Mouse (Mus musculus) MEL (cell line): ENCODE measurements at regions not wholly inside any gene's neighbourhood (a gene's known extent, or its start where the extent isn't known, plus 50 kb on each side); places are given as distances from the start of the nearest gene placed in this dataset.
"Not testable (repeated sequence)": the region's sequence is repeated elsewhere in the genome, so short reads cannot be mapped to it uniquely, and the experiment has no call there.

Source experiments
- DNase-seq: peaks from one replicate; pipeline ENCODE4 v3.0.0; 2011; ENCODE audit warnings: low read depth, low spot score
- H3K27ac ChIP-seq: 2 replicates; pipeline ENCODE4 v1.5.1; 2012; ENCODE audit warnings: low read depth, mild to moderate bottlenecking, control low read depth, low read length, moderate library complexity; ENCODE audit not compliant: control insufficient read depth
- H3K27me3 ChIP-seq, 2 experiments: fragments of 150-350 bp in 1 of 2; sonication (generic) in 1 of 2; 2 replicates each; pipeline ENCODE4 v1.6.1; 2012; ENCODE audit warnings: low read length in 2 of 2, mild to moderate bottlenecking in 2 of 2, improper control_type of control experiment in 1 of 2, moderate library complexity in 1 of 2; ENCODE audit not compliant: insufficient read depth in 2 of 2, control insufficient read depth in 1 of 2
- H3K36me3 ChIP-seq, 2 experiments: 2 replicates each; pipeline ENCODE4 v1.6.1; 2012 to 2014; ENCODE audit warnings: low read length in 2 of 2, improper control_type of control experiment in 1 of 2, inconsistent platforms in 1 of 2, mild to moderate bottlenecking in 1 of 2; ENCODE audit not compliant: insufficient read depth in 2 of 2, control insufficient read depth in 1 of 2
- H3K4me1 ChIP-seq, 2 experiments: fragments of 150-350 bp in 1 of 2; sonication (generic) in 1 of 2; 2 replicates each; pipeline ENCODE4 v1.6.1; 2012; ENCODE audit warnings: low read length in 2 of 2, improper control_type of control experiment in 1 of 2, mild to moderate bottlenecking in 1 of 2; ENCODE audit not compliant: insufficient read depth in 2 of 2, control insufficient read depth in 1 of 2
- H3K4me3 ChIP-seq, 2 experiments: fragments of 150-350 bp in 1 of 2; sonication (generic) in 1 of 2; 2 replicates each; pipeline ENCODE4 v1.5.1; 2012; ENCODE audit warnings: low read depth in 2 of 2, low read length in 2 of 2, mild to moderate bottlenecking in 2 of 2, moderate library complexity in 2 of 2, control low read depth in 1 of 2, improper control_type of control experiment in 1 of 2; ENCODE audit not compliant: control insufficient read depth in 1 of 2, insufficient read depth in 1 of 2
- H3K79me2 ChIP-seq: 2 replicates; pipeline ENCODE4 v1.6.1; 2012; ENCODE audit warnings: mild to moderate bottlenecking, low read length, moderate library complexity; ENCODE audit not compliant: control insufficient read depth, poor library complexity, insufficient read depth
- H3K9ac ChIP-seq: 2 replicates; pipeline ENCODE4 v1.6.1; 2012; ENCODE audit warnings: low read depth, mild to moderate bottlenecking, control low read depth, low read length, moderate library complexity; ENCODE audit not compliant: control insufficient read depth, poor library complexity, severe bottlenecking
- H3K9me3 ChIP-seq: fragments of 150-350 bp; sonication (generic); replicated peaks from 2 replicates; pipeline ENCODE4 v1.6.1; 2012; ENCODE audit warnings: mild to moderate bottlenecking, low read length, improper control_type of control experiment, moderate library complexity; ENCODE audit not compliant: insufficient read depth
- BHLHE40 ChIP-seq: IDR thresholded peaks from 2 replicates; pipeline ENCODE4 v1.6.1; 2012; ENCODE audit warnings: low read depth, mild to moderate bottlenecking, inconsistent platforms, low read length, improper control_type of control experiment, borderline replicate concordance
- CTCF ChIP-seq, 3 experiments: IDR thresholded peaks in 2 of 3; conservative IDR thresholded peaks in 1 of 3; 2 replicates each; pipeline ENCODE4 v1.5.1; 2011 to 2012; ENCODE audit warnings: low read length in 3 of 3, low read depth in 2 of 3, mild to moderate bottlenecking in 2 of 3, improper control_type of control experiment in 1 of 3, inconsistent platforms in 1 of 3, mixed read lengths in 1 of 3, moderate library complexity in 1 of 3; ENCODE audit not compliant: control insufficient read depth in 1 of 3, insufficient read depth in 1 of 3, poor library complexity in 1 of 3, severe bottlenecking in 1 of 3
- ELF1 ChIP-seq: IDR thresholded peaks from 2 replicates; pipeline ENCODE4 v1.6.1; 2014; ENCODE audit warnings: low read depth, mild to moderate bottlenecking, inconsistent platforms, low read length, improper control_type of control experiment, moderate library complexity
- EP300 ChIP-seq, 2 experiments: IDR thresholded peaks; 2 replicates each; pipeline ENCODE4 v1.6.1; 2011; ENCODE audit warnings: improper control_type of control experiment in 2 of 2, low read length in 2 of 2, low read depth in 1 of 2, mild to moderate bottlenecking in 1 of 2
- GATA1 ChIP-seq: IDR thresholded peaks from 2 replicates; pipeline ENCODE4 v1.6.1; 2011; ENCODE audit warnings: low read depth, low read length, improper control_type of control experiment
- JUND ChIP-seq: IDR thresholded peaks from 2 replicates; pipeline ENCODE4 v1.6.1; 2011; ENCODE audit warnings: low read depth, mild to moderate bottlenecking, improper control_type of control experiment, low read length
- KAT2A ChIP-seq: conservative IDR thresholded peaks from 2 replicates; pipeline ENCODE4 v1.6.1; 2012; ENCODE audit warnings: low read depth, low read length, improper control_type of control experiment, inconsistent platforms
- MAFK ChIP-seq: IDR thresholded peaks from 2 replicates; pipeline ENCODE4 v1.6.1; 2011; ENCODE audit warnings: low read depth, mild to moderate bottlenecking, low read length, improper control_type of control experiment, borderline replicate concordance
- MAX ChIP-seq: IDR thresholded peaks from 2 replicates; pipeline ENCODE4 v1.6.1; 2011; ENCODE audit warnings: low read length, improper control_type of control experiment
- MAZ ChIP-seq: IDR thresholded peaks from 2 replicates; pipeline ENCODE4 v1.6.1; 2012; ENCODE audit warnings: low read depth, mild to moderate bottlenecking, inconsistent platforms, low read length, improper control_type of control experiment
- MYC ChIP-seq: IDR thresholded peaks from 2 replicates; pipeline ENCODE4 v1.6.1; 2011; ENCODE audit warnings: low read depth, mild to moderate bottlenecking, low read length, improper control_type of control experiment, moderate library complexity
- NELFE ChIP-seq: IDR thresholded peaks from 2 replicates; pipeline ENCODE4 v1.6.1; 2011; ENCODE audit warnings: low read depth, low read length, improper control_type of control experiment
- POLR2AphosphoS5 ChIP-seq: IDR thresholded peaks from 2 replicates; pipeline ENCODE4 v1.6.1; 2012; ENCODE audit warnings: low read depth, borderline replicate concordance, mild to moderate bottlenecking, inconsistent platforms, low read length, moderate library complexity, mixed read lengths
- TAL1 ChIP-seq: IDR thresholded peaks from 2 replicates; pipeline ENCODE4 v1.6.1; 2012; ENCODE audit warnings: mild to moderate bottlenecking, inconsistent platforms, low read length, moderate library complexity, mixed read lengths
- TCF12 ChIP-seq: IDR thresholded peaks from 2 replicates; pipeline ENCODE4 v1.6.1; 2014; ENCODE audit warnings: low read depth, mild to moderate bottlenecking, inconsistent platforms, low read length, improper control_type of control experiment, moderate library complexity
- ZKSCAN1 ChIP-seq: IDR thresholded peaks from 2 replicates; pipeline ENCODE4 v1.6.1; 2012; ENCODE audit warnings: low read depth, mild to moderate bottlenecking, inconsistent platforms, low read length, improper control_type of control experiment, moderate library complexity
- ZNF384 ChIP-seq: IDR thresholded peaks from 2 replicates; pipeline ENCODE4 v1.6.1; 2012; ENCODE audit warnings: low read depth, mild to moderate bottlenecking, inconsistent platforms, low read length, improper control_type of control experiment

GRCm38 (mm10) chr3:22316466-22317185 is 240.2 kb downstream of the Tbl1xr1 start:
- Histone ChIP-seq H3K36me3 (peaks cover 0 to 6% of the 10 kb centered on the region in 2 experiments; a peak in 2 of 4 replicates), H3K27ac (no peak overlapping the region), H3K4me3 (no peak overlapping the region), H3K9ac (no peak overlapping the region), H3K9me3 (no peaks in the 10 kb centered on the region), H3K79me2 (no peaks in the 10 kb centered on the region), H3K4me1 (peaks cover 0 to 4% of the 10 kb centered on the region in 2 experiments; a peak in 1 of 4 replicates), H3K27me3 (no peaks in the 10 kb centered on the region)
- no peak for DNase-seq
- TF ChIP-seq ZKSCAN1 (no peak), MAX (no peak), TCF12 (no peak), GATA1 (no peak), ELF1 (no peak), MAFK (no peak), ZNF384 (no peak), KAT2A (no peak)

DNA sequence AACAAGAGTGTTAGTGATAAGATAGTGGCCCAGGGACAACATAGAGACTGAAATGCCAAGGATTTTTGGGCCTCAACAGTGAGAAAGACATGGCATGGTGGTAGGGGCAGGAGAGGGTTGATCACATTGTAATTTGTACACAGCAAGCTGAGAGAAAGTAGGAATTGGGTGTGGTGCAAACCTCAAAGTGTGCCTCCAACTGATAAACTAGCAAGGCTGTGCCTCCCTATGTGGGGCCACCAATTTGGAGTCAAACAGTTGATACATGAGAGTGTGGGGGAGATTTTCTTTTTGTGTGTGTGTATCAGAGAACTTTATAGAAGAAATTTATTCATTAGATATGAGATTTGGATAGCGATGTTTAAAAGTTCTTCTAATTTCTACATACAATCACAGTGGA is 244.0 kb downstream of the Tbl1xr1 start:
- H3K27me3 ChIP-seq, H3K9ac ChIP-seq, H3K4me1 ChIP-seq, H3K36me3 ChIP-seq, H3K27ac ChIP-seq, H3K9me3 ChIP-seq, H3K4me3 ChIP-seq, H3K79me2 ChIP-seq: not testable (repeated sequence)
- peak; percentile 50 for DNase-seq
- peak; percentile 16; the same call in 1 of the 2 replicates for TF ChIP-seq TAL1
- TF ChIP-seq GATA1: peak; percentile 31; the same call in 1 of the 2 replicates
- TF ChIP-seq EP300 (IDR thresholded peaks at IDR 0.05; ENCODE audit: low read depth in 1 of 2, low read length in 2 of 2): peak; percentile 29 to 62; a peak in 3 of 4 replicates
- TF ChIP-seq TCF12: peak; percentile 42; the same call in 1 of the 2 replicates

DNA sequence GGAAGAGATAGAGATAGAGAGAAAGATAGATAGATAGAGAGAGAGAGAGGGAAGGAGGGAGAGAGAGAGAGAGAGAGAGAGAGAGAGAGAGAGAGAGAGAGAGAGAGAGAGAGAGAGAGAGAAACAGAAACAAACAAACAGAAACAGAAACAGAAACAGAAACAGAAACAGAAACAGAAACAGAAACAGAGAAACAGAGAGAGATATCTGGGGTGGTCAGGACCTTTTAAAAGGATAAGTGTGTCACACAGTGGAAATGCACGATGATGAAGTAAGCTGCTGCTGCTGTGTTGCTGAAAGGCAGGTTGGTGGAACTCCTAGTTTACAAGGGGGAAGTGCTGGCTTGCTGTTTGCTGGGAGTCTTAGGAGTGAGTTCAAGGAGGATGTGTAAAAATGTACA is 254.8 kb downstream of the Tbl1xr1 start:
- Histone ChIP-seq H3K27ac (no peak overlapping the region), H3K4me3 (peak overlapping the region; percentile 8 to 36), H3K27me3 (no peaks in the 10 kb centered on the region), H3K36me3 (no peaks in the 10 kb centered on the region), H3K9me3 (no peaks in the 10 kb centered on the region)
- TF ChIP-seq CTCF (IDR thresholded peaks at IDR 0.05 in 2 of 3, conservative IDR thresholded peaks at IDR 0.05 in 1 of 3; ENCODE audit: control insufficient read depth in 1 of 3, insufficient read depth in 1 of 3, low read depth in 2 of 3, low read length in 3 of 3, poor library complexity in 1 of 3, severe bottlenecking in 1 of 3): no peak
- TF ChIP-seq POLR2AphosphoS5: no peak
- TF ChIP-seq MYC: no peak
- no peak for TF ChIP-seq BHLHE40
- no peak for TF ChIP-seq MAZ
- TF ChIP-seq JUND: no peak
- TF ChIP-seq ZNF384: no peak
- no peak for TF ChIP-seq NELFE
- TF ChIP-seq KAT2A: no peak
- no peak for TF ChIP-seq EP300 (IDR thresholded peaks at IDR 0.05; ENCODE audit: low read depth in 1 of 2, low read length in 2 of 2)
- TF ChIP-seq, all 39 proteins: peak for 0
- Histone ChIP-seq H3K4me1 (peaks cover 0 to 4% of the 10 kb centered on the region in 2 experiments; a peak in 1 of 4 replicates), H3K9ac (no peak overlapping the region), H3K79me2 (no peaks in the 10 kb centered on the region)
- DNase-seq: peak; percentile 34
